Mouse (Mus musculus) hematopoietic stem cell, adult 5-6 weeks (primary cell): Measurements from ENCODE around the gene Mis18bp1. TPM values are rescaled to one million over a fixed set of nuclear protein-coding genes. Genes with fewer than 3 reads are reported as not detected.

Source experiments
- total RNA-seq: library from RNA; stranded (forward); fragments of 172-1452, 232-1000 nt; gene quantifications from 2 replicates; pipeline ENCODE4 v1.2.3, GENCODE M21; 2017

Gene Mis18bp1
- total RNA-seq, 1 experiment from 2014 or later, result 60.4 TPM

Other genes starting within 250 kb of the Mis18bp1 start
- gene Klhl28, start 207.1 kb downstream of the Mis18bp1 start, total RNA-seq, result 14.5 and 14.6 TPM in 2 replicates
- gene Togaram1, start 206.8 kb downstream of the Mis18bp1 start, total RNA-seq, result 49.7 and 54.5 TPM in 2 replicates
- gene Prpf39, start 136.3 kb downstream of the Mis18bp1 start, total RNA-seq, result 139 and 147 TPM in 2 replicates
- gene Fkbp3, start 98.6 kb downstream of the Mis18bp1 start, total RNA-seq, result 333 and 397 TPM in 2 replicates
- 11.5 and 36.2 TPM in 2 replicates for gene Fancm, start 97.0 kb downstream of the Mis18bp1 start, total RNA-seq
- not detected in 2 replicates for gene Wdr20rt, start 52.9 kb upstream of the Mis18bp1 start, total RNA-seq